Mouse (Mus musculus): ENCODE data around the gene Naip6. TPM values are rescaled to one million over a fixed set of nuclear protein-coding genes. Genes with fewer than 3 reads are reported as not detected.

The Naip6 gene
- 0.23 and 0.28 TPM in 2 replicates for polyA plus RNA-seq (2012; rRNA removed)

DNA sequence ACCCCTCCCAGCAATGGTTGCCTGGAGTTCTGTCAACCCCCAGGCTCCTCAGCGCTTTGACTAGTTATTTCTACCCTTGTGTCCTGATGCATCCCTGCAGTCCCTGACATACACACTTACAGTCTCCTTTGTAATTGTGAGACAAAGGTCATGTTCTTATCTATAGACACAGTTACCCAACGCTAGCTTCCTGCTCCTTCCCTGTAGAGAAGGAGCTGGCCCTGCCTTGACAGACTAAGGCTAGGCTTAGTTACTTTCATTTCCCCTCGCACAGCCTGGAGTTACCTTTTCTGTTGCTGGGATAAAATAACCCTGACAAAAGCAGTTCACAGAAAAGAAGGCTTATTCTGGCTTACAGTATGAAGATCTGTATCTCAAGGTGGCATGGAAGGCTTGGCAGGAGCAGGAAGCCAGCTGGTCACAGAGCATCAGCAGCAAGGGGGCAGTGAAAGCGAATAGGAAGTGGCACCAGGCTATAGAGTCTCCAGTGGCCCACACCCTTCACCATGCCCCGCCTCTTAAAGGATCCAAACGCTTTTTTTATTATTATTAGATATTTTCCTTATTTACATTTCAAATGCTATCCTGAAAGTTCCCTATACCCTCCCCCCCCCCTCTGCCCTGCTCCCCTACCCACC, at the start of gene Naip6:
Naip6 (minus strand) TSS at position 419 of the 638 bp plus-strand sequence.

GRCm38 (mm10) chr13:100246223-100246622, 71.3 kb downstream of the Naip6 start, which contains the start of gene Naip5:
Gene Naip5, minus strand, starts transcription at chr13:100246323.

Other genes with a start within 250 kb of the Naip6 start
- gene Bdp1, start 213.6 kb downstream of the Naip6 start, polyA plus RNA-seq (2012; rRNA removed): 13.5 and 14.0 TPM in 2 replicates
- gene Serf1, start 209.7 kb downstream of the Naip6 start, polyA plus RNA-seq (2012; rRNA removed): 262 and 318 TPM in 2 replicates
- gene Smn1, start 192.8 kb downstream of the Naip6 start, polyA plus RNA-seq (2012; rRNA removed): 69.3 and 73.3 TPM in 2 replicates
- 0.22 and 0.31 TPM in 2 replicates for gene Naip2, start 115.6 kb downstream of the Naip6 start, polyA plus RNA-seq (2012; rRNA removed)
- 0.33 and 0.39 TPM in 2 replicates for gene Naip5, start 71.4 kb downstream of the Naip6 start, polyA plus RNA-seq (2012; rRNA removed)
- 0.05 TPM in 2 replicates for gene Naip1, start 135.2 kb upstream of the Naip6 start, polyA plus RNA-seq (2012; rRNA removed)
- 79.0 and 81.0 TPM in 2 replicates for gene Gtf2h2, start 174.9 kb upstream of the Naip6 start, polyA plus RNA-seq (2012; rRNA removed)
- gene Ocln, start 235.0 kb upstream of the Naip6 start, polyA plus RNA-seq (2012; rRNA removed): 2.8 TPM in 2 replicates